Mouse (Mus musculus) heart, embryonic 15.5 days (tissue): Measurements from ENCODE around the gene Ythdf2. TPM values are rescaled to one million over a fixed set of nuclear protein-coding genes. Genes with fewer than 3 reads are reported as not detected.

ENCODE experiments used
- ATAC-seq: fragments of 200-750 bp; cut with Nextera tagmentation; replicated peaks from 2 replicates; pipeline ENCODE4 v1.8.0; 2017; ENCODE audit warnings: low read depth, moderate TSS enrichment; ENCODE audit not compliant: insufficient number of reproducible peaks, insufficient read depth, low FRiP score
- H3K27ac ChIP-seq: fragments of 300-500 bp; sonication (generic); 2 replicates; pipeline ENCODE4 v1.5.1; 2015; ENCODE audit warnings: mild to moderate bottlenecking, inconsistent platforms
- H3K27me3 ChIP-seq: fragments of 300-500 bp; sonication (generic); 2 replicates; pipeline ENCODE4 v1.6.1; 2015; ENCODE audit warnings: inconsistent platforms
- H3K36me3 ChIP-seq: fragments of 300-500 bp; sonication (generic); 2 replicates; pipeline ENCODE4 v1.6.1; 2015; ENCODE audit warnings: mild to moderate bottlenecking, inconsistent platforms
- H3K4me1 ChIP-seq: fragments of 300-500 bp; sonication (generic); replicated peaks from 2 replicates; pipeline ENCODE4 v1.6.1; 2015; ENCODE audit warnings: inconsistent platforms
- H3K4me2 ChIP-seq: fragments of 300-500 bp; sonication (generic); 2 replicates; pipeline ENCODE4 v1.6.1; 2015; ENCODE audit warnings: inconsistent platforms, mild to moderate bottlenecking, moderate library complexity
- H3K4me3 ChIP-seq: fragments of 300-500 bp; sonication (generic); 2 replicates; pipeline ENCODE4 v1.5.1; 2015; ENCODE audit warnings: mild to moderate bottlenecking, inconsistent platforms
- H3K9ac ChIP-seq: fragments of 300-500 bp; sonication (generic); 2 replicates; pipeline ENCODE4 v1.6.1; 2015; ENCODE audit warnings: mild to moderate bottlenecking, inconsistent platforms
- H3K9me3 ChIP-seq: fragments of 300-500 bp; sonication (generic); replicated peaks from 2 replicates; pipeline ENCODE4 v1.6.1; 2016; ENCODE audit warnings: inconsistent platforms
- WGBS: fragments of 180-500 bp; shearing (Covaris S2); methylation state at CpG from one replicate; pipeline ENCODE4 v1.1.7; 2015; ENCODE audit warnings: mixed read lengths; 5-methylcytosine and 5-hydroxymethylcytosine counted together
- polyA plus RNA-seq: library from polyadenylated mRNA; unstranded; fragments of >200 nt; fragmentation: Nextera tagmentation; extraction: Ambion mirVana; gene quantifications from 2 replicates; pipeline ENCODE4 v1.2.1, GENCODE M21; 2015

The Ythdf2 gene
- polyA plus RNA-seq, 1 experiment from 2014 or later: 57.8 TPM

DNA sequence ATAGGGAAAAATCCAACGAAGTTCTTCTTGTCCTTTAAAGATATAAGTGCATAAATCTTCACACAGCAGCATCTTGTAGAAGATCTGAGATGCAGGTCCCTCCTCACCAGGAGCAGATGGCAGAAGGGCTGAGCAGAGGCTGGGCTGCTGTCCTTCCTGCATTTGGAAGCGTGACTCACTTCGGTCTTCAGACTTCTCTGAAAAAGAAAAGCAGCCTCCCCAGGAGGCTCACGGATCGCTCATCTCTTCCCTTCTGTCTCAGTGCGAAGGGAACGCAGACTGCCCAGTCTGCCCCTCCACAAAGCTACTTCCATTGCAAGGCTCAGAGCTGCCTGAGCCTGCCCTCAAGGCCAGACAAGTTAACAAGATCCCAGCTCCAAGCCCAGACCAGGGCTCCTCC, 41.2 kb downstream of the Ythdf2 start:
- Histone ChIP-seq H3K4me1 (no peaks in the 10 kb centered on the region), H3K36me3 (no peaks in the 10 kb centered on the region), H3K27me3 (no peaks in the 10 kb centered on the region; the same call in 1 of the 2 replicates), H3K4me3 (no peak overlapping the region), H3K9ac (no peak overlapping the region), H3K4me2 (no peak overlapping the region), H3K9me3 (no peaks in the 10 kb centered on the region; the same call in 1 of the 2 replicates), H3K27ac (no peak overlapping the region)
- no peak for ATAC-seq
- 31% methylated on average over 7 of the region's 7 CpGs for WGBS

DNA sequence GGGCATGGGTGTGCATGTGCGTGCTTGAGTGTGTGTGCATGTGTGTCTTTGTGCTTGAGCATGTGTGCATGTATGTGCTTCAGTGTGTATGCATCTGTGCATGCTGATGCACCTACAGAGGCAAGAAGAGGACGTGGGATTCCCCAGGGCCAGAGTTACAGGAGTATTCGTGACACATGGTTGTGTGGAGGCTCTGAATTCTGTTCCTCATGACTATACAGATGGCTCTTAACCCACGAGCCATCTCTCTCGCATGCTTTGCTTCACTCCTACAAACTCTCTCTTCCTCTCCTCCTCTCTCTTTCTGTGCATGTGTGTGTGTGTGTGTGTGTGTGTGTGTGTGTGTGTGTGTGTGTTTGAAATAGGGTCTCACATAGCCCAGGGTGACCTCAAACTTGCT, 42.3 kb downstream of the Ythdf2 start:
- H3K36me3 ChIP-seq: no peaks in the 10 kb centered on the region
- no peak overlapping the region for H3K27ac ChIP-seq
- no peak overlapping the region for H3K9ac ChIP-seq
- no peak for ATAC-seq
- no peaks in the 10 kb centered on the region for H3K4me1 ChIP-seq
- H3K9me3 ChIP-seq: no peaks in the 10 kb centered on the region; the same call in 1 of the 2 replicates
- H3K27me3 ChIP-seq: no peaks in the 10 kb centered on the region; the same call in 1 of the 2 replicates
- no peak overlapping the region for H3K4me2 ChIP-seq
- H3K4me3 ChIP-seq: no peak overlapping the region
- 75% methylated on average over 5 of the region's 5 CpGs for whole genome bisulfite sequencing

DNA sequence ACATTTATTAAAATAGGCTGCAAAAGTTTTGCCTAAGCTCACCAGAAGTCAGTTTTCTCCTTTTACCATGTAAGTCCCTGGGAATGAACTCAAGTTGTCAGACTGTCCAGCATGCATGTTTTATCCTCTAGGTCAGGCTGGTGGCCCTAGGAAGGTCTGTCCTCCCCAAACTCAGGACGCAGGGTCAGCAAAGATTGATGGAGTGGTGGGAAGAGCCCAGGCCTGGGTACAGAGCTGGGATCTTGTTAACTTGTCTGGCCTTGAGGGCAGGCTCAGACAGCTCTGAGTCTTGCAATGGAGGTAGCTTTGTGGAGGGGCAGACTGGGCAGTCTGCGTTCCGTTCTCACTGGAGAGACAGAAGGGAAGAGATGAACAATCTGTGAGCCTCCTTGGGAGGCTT, 42.8 kb downstream of the Ythdf2 start:
- Histone ChIP-seq H3K9me3 (no peaks in the 10 kb centered on the region; the same call in 1 of the 2 replicates), H3K36me3 (no peaks in the 10 kb centered on the region), H3K27ac (no peak overlapping the region), H3K27me3 (no peaks in the 10 kb centered on the region; the same call in 1 of the 2 replicates), H3K4me3 (no peak overlapping the region), H3K4me2 (no peak overlapping the region), H3K4me1 (no peaks in the 10 kb centered on the region), H3K9ac (no peak overlapping the region)
- 87% methylated on average over 3 of the region's 3 CpGs for WGBS
- no peak for ATAC-seq

- Histone ChIP-seq H3K9ac (no peak overlapping the region), H3K4me1 (no peaks in the 10 kb centered on the region), H3K4me3 (no peak overlapping the region), H3K4me2 (no peak overlapping the region), H3K36me3 (no peaks in the 10 kb centered on the region), H3K27ac (no peak overlapping the region), H3K9me3 (no peaks in the 10 kb centered on the region; the same call in 1 of the 2 replicates), H3K27me3 (no peaks in the 10 kb centered on the region; the same call in 1 of the 2 replicates)
- no peak for ATAC-seq
- 82% methylated on average over 3 of the region's 3 CpGs for WGBS
These were observed 44.7 kb downstream of the Ythdf2 start for GRCm38 (mm10) chr4:132167436-132167835.

DNA sequence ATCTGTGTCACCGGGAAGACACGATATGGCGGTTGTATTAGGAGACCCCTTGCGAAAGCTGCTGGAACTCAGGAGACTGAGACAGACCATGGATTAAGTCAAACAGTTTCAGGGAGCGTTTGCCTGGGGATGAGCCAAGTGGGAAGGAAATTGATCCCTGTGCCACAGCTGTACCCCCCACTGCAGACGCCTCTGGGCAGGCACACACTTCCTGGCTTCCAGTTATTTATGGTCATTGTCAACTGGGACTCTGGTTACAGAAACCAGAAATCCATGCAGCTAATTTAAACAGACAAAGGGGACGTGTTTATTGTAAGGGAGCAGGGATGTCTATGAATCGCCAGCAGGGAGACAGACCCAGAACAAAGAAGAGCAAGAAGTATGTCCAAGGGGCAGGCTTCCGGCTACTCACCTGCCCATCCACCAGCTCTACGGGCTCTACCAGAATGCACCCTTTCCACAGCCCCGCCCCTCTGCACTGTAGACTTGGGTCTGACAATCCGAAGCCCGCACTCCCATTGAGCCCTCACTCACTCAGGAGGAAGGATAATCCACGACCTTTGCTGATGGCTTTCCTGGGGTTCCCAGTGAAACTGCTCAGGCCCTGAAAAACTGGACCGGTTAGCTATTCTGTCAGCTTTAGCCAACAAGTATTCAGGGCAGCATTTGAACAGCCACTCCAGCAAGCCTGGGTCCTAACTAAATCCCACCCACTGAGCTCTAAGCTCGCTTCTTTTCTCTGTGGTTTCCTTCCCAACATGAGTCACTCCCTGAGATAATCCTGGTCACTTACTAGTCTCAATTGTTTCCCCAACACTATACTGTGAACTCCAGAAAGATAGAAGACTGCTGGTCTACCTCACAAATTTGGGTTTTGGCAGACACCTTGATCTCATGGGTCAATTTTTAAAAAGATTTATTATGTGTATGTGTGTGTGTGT, 45.5 kb downstream of the Ythdf2 start:
- Histone ChIP-seq H3K9me3 (no peaks in the 10 kb centered on the region; the same call in 1 of the 2 replicates), H3K27ac (no peak overlapping the region), H3K36me3 (no peaks in the 10 kb centered on the region), H3K27me3 (no peaks in the 10 kb centered on the region), H3K4me3 (no peak overlapping the region), H3K9ac (no peak overlapping the region), H3K4me1 (no peaks in the 10 kb centered on the region), H3K4me2 (no peak overlapping the region)
- ATAC-seq: no peak
- 63% methylated on average over 16 of the region's 16 CpGs for WGBS

DNA sequence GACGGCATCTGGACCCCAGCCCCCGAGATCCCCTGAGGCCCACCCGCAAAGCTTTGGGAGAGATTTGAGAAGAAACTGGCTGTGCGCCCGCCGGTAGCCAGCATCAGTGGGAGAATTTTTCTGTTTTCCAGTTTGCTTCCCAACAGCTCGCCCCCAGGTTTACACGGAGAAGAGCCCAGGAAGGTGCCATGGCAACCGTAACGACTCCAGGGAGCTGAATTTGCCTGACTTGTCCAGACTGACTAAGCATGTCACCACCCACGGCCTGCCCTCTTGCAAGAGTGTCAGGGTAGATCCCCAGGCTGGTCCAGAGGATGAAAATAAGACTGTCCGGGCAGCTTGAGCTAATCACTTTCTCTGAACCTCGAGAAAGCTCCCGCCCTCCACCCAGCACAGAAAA, 46.4 kb downstream of the Ythdf2 start:
- H3K27me3 ChIP-seq: no peaks in the 10 kb centered on the region
- H3K9ac ChIP-seq: no peak overlapping the region
- WGBS: 62% methylated on average over 14 of the region's 14 CpGs

DNA sequence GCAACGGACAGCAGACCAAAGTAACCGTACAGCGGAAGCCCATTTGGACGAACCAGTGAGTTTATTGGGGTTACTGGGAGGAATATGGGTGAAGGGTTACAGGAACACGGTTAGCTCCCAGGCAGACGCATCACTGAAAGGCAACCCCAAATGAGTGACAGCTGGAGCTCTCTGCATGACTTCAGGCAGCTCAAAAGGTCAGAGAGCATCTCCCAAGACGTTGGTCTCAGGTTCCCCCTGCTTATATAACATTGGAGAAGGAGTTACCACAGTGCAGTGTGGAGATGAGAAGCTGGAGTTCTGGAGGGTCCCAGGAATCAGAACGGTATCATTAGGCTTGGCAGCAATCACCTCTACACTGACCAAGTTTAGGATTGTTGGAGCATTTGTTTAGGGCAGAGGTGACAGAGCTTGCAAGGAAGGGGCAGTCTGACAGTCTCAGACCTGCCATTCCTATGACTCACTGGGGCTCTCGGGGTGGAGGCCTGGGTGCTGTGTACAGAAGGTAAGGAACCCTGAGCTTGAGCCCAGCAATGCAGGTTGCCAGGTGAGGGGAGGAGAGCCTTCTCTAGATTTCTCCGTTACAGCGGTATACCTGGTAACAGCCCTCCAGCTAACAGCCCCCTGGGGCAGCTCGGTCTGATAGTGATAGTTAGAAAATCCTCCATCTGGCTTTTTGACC, 55.0 kb downstream of the Ythdf2 start:
- Histone ChIP-seq H3K27me3 (no peaks in the 10 kb centered on the region), H3K36me3 (no peaks in the 10 kb centered on the region), H3K4me2 (no peak overlapping the region), H3K9ac (no peak overlapping the region), H3K4me3 (no peak overlapping the region), H3K9me3 (no peaks in the 10 kb centered on the region), H3K4me1 (no peaks in the 10 kb centered on the region), H3K27ac (no peak overlapping the region)
- 61% methylated on average over 12 of the region's 12 CpGs for WGBS
- ATAC-seq: no peak

More for the DNA sequence above, 46.4 kb downstream of the Ythdf2 start:
- H3K4me2 ChIP-seq: no peak overlapping the region
- no peak for ATAC-seq
- no peak overlapping the region for H3K4me3 ChIP-seq
- H3K36me3 ChIP-seq: no peaks in the 10 kb centered on the region
- H3K9me3 ChIP-seq: no peaks in the 10 kb centered on the region; the same call in 1 of the 2 replicates
- H3K4me1 ChIP-seq: no peaks in the 10 kb centered on the region
- no peak overlapping the region for H3K27ac ChIP-seq

- Histone ChIP-seq H3K27ac (no peak overlapping the region), H3K4me1 (no peaks in the 10 kb centered on the region), H3K27me3 (no peaks in the 10 kb centered on the region), H3K9ac (no peak overlapping the region), H3K4me3 (no peak overlapping the region), H3K9me3 (no peaks in the 10 kb centered on the region), H3K4me2 (no peak overlapping the region), H3K36me3 (no peaks in the 10 kb centered on the region)
- 17% methylated on average over 6 of the region's 6 CpGs for WGBS
- no peak for ATAC-seq
These were observed 57.0 kb downstream of the Ythdf2 start for GRCm38 (mm10) chr4:132154877-132155670.

GRCm38 (mm10) chr4:132151673-132152072, 60.4 kb downstream of the Ythdf2 start:
- WGBS: 70% methylated on average over 1 of the region's 1 CpGs
- H3K4me3 ChIP-seq: no peak overlapping the region
- H3K9me3 ChIP-seq: no peaks in the 10 kb centered on the region
- H3K27ac ChIP-seq: no peak overlapping the region
- no peak overlapping the region for H3K4me2 ChIP-seq
- no peaks in the 10 kb centered on the region for H3K4me1 ChIP-seq
- H3K27me3 ChIP-seq: peaks cover 2% of the 10 kb centered on the region; the same call in 1 of the 2 replicates
- H3K9ac ChIP-seq: no peak overlapping the region
- no peaks in the 10 kb centered on the region for H3K36me3 ChIP-seq
- no peak for ATAC-seq

DNA sequence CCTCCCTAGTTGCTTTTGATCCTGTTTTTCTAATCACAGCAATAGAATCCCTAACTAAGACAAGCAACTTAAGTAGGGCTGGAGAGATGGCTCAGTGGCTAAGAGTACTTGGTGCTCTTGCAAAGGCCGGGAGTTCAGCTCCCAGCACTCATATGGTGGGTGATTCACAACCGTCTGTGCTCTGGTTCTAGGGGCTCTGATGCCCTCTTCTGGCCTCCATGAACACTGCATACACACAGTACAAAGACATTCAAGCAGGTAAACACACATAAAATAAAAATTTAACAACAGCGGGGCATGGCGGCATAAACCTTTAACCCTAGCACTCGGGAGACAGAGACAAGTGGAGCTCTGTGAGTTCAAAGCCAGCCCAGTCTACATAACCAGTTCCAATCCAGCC, 65.9 kb downstream of the Ythdf2 start:
- Histone ChIP-seq H3K4me1 (peaks cover 13% of the 10 kb centered on the region), H3K9ac (no peak overlapping the region), H3K4me2 (no peak overlapping the region), H3K27ac (no peak overlapping the region), H3K36me3 (no peaks in the 10 kb centered on the region), H3K4me3 (no peak overlapping the region), H3K9me3 (no peaks in the 10 kb centered on the region), H3K27me3 (peaks cover 54% of the 10 kb centered on the region)
- WGBS: 74% methylated on average over 5 of the region's 5 CpGs
- ATAC-seq: no peak

GRCm38 (mm10) chr4:132145092-132145491, 67.0 kb downstream of the Ythdf2 start:
- H3K36me3 ChIP-seq: no peaks in the 10 kb centered on the region
- no peak overlapping the region for H3K9ac ChIP-seq
- H3K27ac ChIP-seq: no peak overlapping the region
- H3K4me2 ChIP-seq: peak overlapping the region; percentile 89
- ATAC-seq: no peak
- H3K4me3 ChIP-seq: peak overlapping the region; percentile 52; the same call in 1 of the 2 replicates
- H3K9me3 ChIP-seq: no peaks in the 10 kb centered on the region
- WGBS: 30% methylated on average over 10 of the region's 10 CpGs
- H3K27me3 ChIP-seq: peaks cover 57% of the 10 kb centered on the region
- H3K4me1 ChIP-seq: peaks cover 13% of the 10 kb centered on the region
